Mouse (Mus musculus) intestine, postnatal 0 days (tissue): ENCODE results near the gene Pex26. TPM values are rescaled to one million over a fixed set of nuclear protein-coding genes. Genes with fewer than 3 reads are reported as not detected.

Experiments used
- ATAC-seq: fragments of 200-750 bp; cut with Nextera tagmentation; 2 replicates; pipeline ENCODE4 v1.8.0; 2017; ENCODE audit warnings: mild to moderate bottlenecking, moderate TSS enrichment, moderate library complexity
- H3K27ac ChIP-seq: fragments of 300-500 bp; sonication (generic); 2 replicates; pipeline ENCODE4 v1.5.1; 2014; ENCODE audit warnings: mild to moderate bottlenecking, low read depth, low read length, moderate library complexity
- H3K27me3 ChIP-seq: fragments of 300-500 bp; sonication (generic); replicated peaks from 2 replicates; pipeline ENCODE4 v1.6.1; 2014; ENCODE audit warnings: low read length, mixed read lengths; ENCODE audit not compliant: control insufficient read depth, insufficient read depth
- H3K36me3 ChIP-seq: fragments of 300-500 bp; sonication (generic); 2 replicates; pipeline ENCODE4 v1.6.1; 2014; ENCODE audit warnings: mild to moderate bottlenecking, moderate library complexity; ENCODE audit not compliant: control insufficient read depth, insufficient read depth
- H3K4me1 ChIP-seq: fragments of 300-500 bp; sonication (generic); replicated peaks from 2 replicates; pipeline ENCODE4 v1.6.1; 2014; ENCODE audit warnings: antibody characterized with exemption, low read length, mixed read lengths; ENCODE audit not compliant: control insufficient read depth, insufficient read depth
- H3K4me2 ChIP-seq: fragments of 300-500 bp; sonication (generic); replicated peaks from 2 replicates; pipeline ENCODE4 v1.6.1; 2014; ENCODE audit warnings: low read depth, mild to moderate bottlenecking, moderate library complexity
- H3K4me3 ChIP-seq: fragments of 300-500 bp; sonication (generic); 2 replicates; pipeline ENCODE4 v1.5.1; 2014; ENCODE audit warnings: low read depth, low read length
- H3K9ac ChIP-seq: fragments of 300-500 bp; sonication (generic); 2 replicates; pipeline ENCODE4 v1.6.1; 2014; ENCODE audit warnings: mild to moderate bottlenecking, low read depth, low read length
- H3K9me3 ChIP-seq: fragments of 300-500 bp; sonication (generic); 2 replicates; pipeline ENCODE4 v1.6.1; 2016; ENCODE audit warnings: mixed run types; ENCODE audit not compliant: control insufficient read depth
- CTCF ChIP-seq: sonication (generic); IDR thresholded peaks from 2 replicates; pipeline ENCODE4 v1.5.1; 2016; ENCODE audit warnings: low read depth, mild to moderate bottlenecking, control low read depth, antibody characterized with exemption, moderate library complexity
- WGBS: fragments of 180-500 bp; shearing (Covaris S2); extraction: QIAGEN DNeasy Blood & Tissue Kit; methylation state at CpG from one replicate; pipeline ENCODE4 v1.1.7; 2014; 5-methylcytosine and 5-hydroxymethylcytosine counted together
- polyA plus RNA-seq: library from polyadenylated mRNA; unstranded; fragments of >200 nt; fragmentation: Nextera tagmentation; extraction: Ambion mirVana; gene quantifications from 2 replicates; pipeline ENCODE4 v1.2.1, GENCODE M21; 2015

Pex26 gene
- polyA plus RNA-seq, 1 experiment from 2014 or later, result 6.3 TPM

- no peak for TF ChIP-seq CTCF
- no peaks in the 10 kb centered on the region; the same call in 1 of the 2 replicates for H3K27me3 ChIP-seq
- H3K36me3 ChIP-seq, result no peaks in the 10 kb centered on the region
- H3K27ac ChIP-seq, result no peak overlapping the region
- H3K9ac ChIP-seq, result no peak overlapping the region
- H3K4me1 ChIP-seq, result no peaks in the 10 kb centered on the region
- no peaks in the 10 kb centered on the region for H3K9me3 ChIP-seq
- 64% methylated on average over 8 of the region's 8 CpGs for WGBS
- no peak overlapping the region for H3K4me2 ChIP-seq
- no peak overlapping the region for H3K4me3 ChIP-seq
- ATAC-seq, result no peak
Measured at GRCm38 (mm10) chr6:121221876-121222597, 38.6 kb downstream of the Pex26 start.

- Histone ChIP-seq H3K27me3 (no peaks in the 10 kb centered on the region; the same call in 1 of the 2 replicates), H3K27ac (no peak overlapping the region), H3K4me1 (no peaks in the 10 kb centered on the region), H3K9ac (no peak overlapping the region), H3K36me3 (no peaks in the 10 kb centered on the region), H3K4me3 (no peak overlapping the region), H3K4me2 (no peak overlapping the region), H3K9me3 (no peaks in the 10 kb centered on the region)
- TF ChIP-seq CTCF, result no peak
- ATAC-seq, result no peak
- 96% methylated on average over 14 of the region's 14 CpGs for WGBS
Measured at GRCm38 (mm10) chr6:121223001-121223400, 39.5 kb downstream of the Pex26 start.

GRCm38 (mm10) chr6:121224067-121224466 is 40.6 kb downstream of the Pex26 start:
- H3K27me3 ChIP-seq, result no peaks in the 10 kb centered on the region; the same call in 1 of the 2 replicates
- WGBS, result 57% methylated on average over 5 of the region's 5 CpGs
- no peak for ATAC-seq
- no peak overlapping the region for H3K27ac ChIP-seq
- no peak overlapping the region for H3K4me3 ChIP-seq
- H3K4me1 ChIP-seq, result no peaks in the 10 kb centered on the region
- H3K36me3 ChIP-seq, result no peaks in the 10 kb centered on the region
- H3K9ac ChIP-seq, result no peak overlapping the region
- H3K9me3 ChIP-seq, result no peaks in the 10 kb centered on the region
- no peak for TF ChIP-seq CTCF
- no peak overlapping the region for H3K4me2 ChIP-seq

GRCm38 (mm10) chr6:121224993-121225392 is 41.5 kb downstream of the Pex26 start:
- Histone ChIP-seq H3K4me2 (no peak overlapping the region), H3K4me3 (no peak overlapping the region), H3K9me3 (no peaks in the 10 kb centered on the region), H3K36me3 (no peaks in the 10 kb centered on the region), H3K9ac (no peak overlapping the region), H3K4me1 (no peaks in the 10 kb centered on the region), H3K27me3 (no peaks in the 10 kb centered on the region), H3K27ac (no peak overlapping the region)
- ATAC-seq, result no peak
- 10% methylated on average over 6 of the region's 6 CpGs for WGBS
- TF ChIP-seq CTCF, result no peak

- no peak overlapping the region for H3K9ac ChIP-seq
- no peak for TF ChIP-seq CTCF
- H3K27me3 ChIP-seq, result no peaks in the 10 kb centered on the region
- no peaks in the 10 kb centered on the region for H3K9me3 ChIP-seq
- no peak for ATAC-seq
- no peaks in the 10 kb centered on the region for H3K36me3 ChIP-seq
- no peaks in the 10 kb centered on the region for H3K4me1 ChIP-seq
- no peak overlapping the region for H3K4me2 ChIP-seq
- H3K4me3 ChIP-seq, result no peak overlapping the region
- 48% methylated on average over 4 of the region's 4 CpGs for WGBS
- no peak overlapping the region for H3K27ac ChIP-seq
Measured at GRCm38 (mm10) chr6:121226043-121226442, 42.6 kb downstream of the Pex26 start.

GRCm38 (mm10) chr6:121226744-121227143 is 43.3 kb downstream of the Pex26 start:
- ATAC-seq, result peak; percentile 33; the same call in 1 of the 2 replicates
- no peak overlapping the region for H3K9ac ChIP-seq
- H3K27me3 ChIP-seq, result no peaks in the 10 kb centered on the region
- no peaks in the 10 kb centered on the region for H3K36me3 ChIP-seq
- no peaks in the 10 kb centered on the region for H3K9me3 ChIP-seq
- no peaks in the 10 kb centered on the region for H3K4me1 ChIP-seq
- H3K4me2 ChIP-seq, result no peak overlapping the region
- no peak overlapping the region for H3K4me3 ChIP-seq
- no peak for TF ChIP-seq CTCF
- 53% methylated on average over 2 of the region's 2 CpGs for WGBS
- H3K27ac ChIP-seq, result no peak overlapping the region
